Mouse (Mus musculus) cortical plate, adult 2 months (tissue): ENCODE results near the gene Nlrp1b.

Source experiments
- CTCF ChIP-seq: fragments of 200-500 bp; IDR thresholded peaks from 2 replicates; pipeline ENCODE4 v1.5.1; 2011; ENCODE audit warnings: mild to moderate bottlenecking, control low read depth, low read length; ENCODE audit not compliant: insufficient read depth; ENCODE audit errors: extremely low read depth
- POLR2A ChIP-seq: fragments of 200-500 bp; IDR thresholded peaks from 2 replicates; pipeline ENCODE4 v1.6.1; 2011; ENCODE audit warnings: mild to moderate bottlenecking, low read length, control low read depth; ENCODE audit not compliant: insufficient read depth; ENCODE audit errors: extremely low read depth

GRCm38 (mm10) chr11:71251333-71251732, 20.8 kb upstream of the Nlrp1b start:
- TF ChIP-seq POLR2A (no peak), CTCF (no peak)
